Mouse (Mus musculus) monocyte, adult 2 months (primary cell): ENCODE results near the gene Pdia2.

Source experiments
- DNase-seq, 2 experiments: peaks; one replicate each; pipeline ENCODE4 v3.0.0; 2022; ENCODE audit warnings: low spot score in 2 of 2, low read depth in 1 of 2

The Pdia2 gene

GRCm38 (mm10) chr17:26198892-26199291 lies at the start of gene Pdia2:
Gene Pdia2, minus strand, starts transcription at chr17:26199087.
- no peak for DNase-seq

- peak; percentile 68 to 81 for DNase-seq
Measured at GRCm38 (mm10) chr17:26244101-26244841, 45.4 kb upstream of the Pdia2 start, which contains the start of gene Fam234a. Gene Fam234a, minus strand, starts transcription at chr17:26244242.

- peak; percentile 54 to 83 for DNase-seq
Measured at GRCm38 (mm10) chr17:26243471-26244100, 44.7 kb upstream of the Pdia2 start.

- DNase-seq = no peak
Measured at GRCm38 (mm10) chr17:26240990-26241389, 42.1 kb upstream of the Pdia2 start.

GRCm38 (mm10) chr17:26240120-26240790 lies 41.4 kb upstream of the Pdia2 start:
- no peak for DNase-seq

- DNase-seq = no peak
Measured at GRCm38 (mm10) chr17:26239551-26239950, 40.7 kb upstream of the Pdia2 start.

GRCm38 (mm10) chr17:26237667-26238066 lies 38.8 kb upstream of the Pdia2 start:
- DNase-seq = no peak

- no peak for DNase-seq
Measured at GRCm38 (mm10) chr17:26235077-26235815, 36.4 kb upstream of the Pdia2 start.

- no peak for DNase-seq
Measured at GRCm38 (mm10) chr17:26234386-26234785, 35.5 kb upstream of the Pdia2 start.

- DNase-seq = no peak
Measured at GRCm38 (mm10) chr17:26232863-26233262, 34.0 kb upstream of the Pdia2 start.

GRCm38 (mm10) chr17:26231156-26231555 lies 32.3 kb upstream of the Pdia2 start:
- no peak for DNase-seq

GRCm38 (mm10) chr17:26229776-26230175 lies 30.9 kb upstream of the Pdia2 start:
- DNase-seq = no peak

GRCm38 (mm10) chr17:26225150-26225549 lies 26.3 kb upstream of the Pdia2 start:
- no peak for DNase-seq

GRCm38 (mm10) chr17:26221508-26221907 lies 22.6 kb upstream of the Pdia2 start:
- DNase-seq = no peak

GRCm38 (mm10) chr17:26212681-26213080 lies 13.8 kb upstream of the Pdia2 start:
- no peak for DNase-seq

- DNase-seq = no peak
Measured at GRCm38 (mm10) chr17:26212241-26212640, 13.4 kb upstream of the Pdia2 start.

- no peak for DNase-seq
Measured at GRCm38 (mm10) chr17:26207686-26208085, 8.8 kb upstream of the Pdia2 start, which contains the start of gene Arhgdig. Gene Arhgdig, minus strand, starts transcription at chr17:26207786.

GRCm38 (mm10) chr17:26206392-26206791 lies 7.5 kb upstream of the Pdia2 start:
- no peak for DNase-seq

GRCm38 (mm10) chr17:26204766-26205165 lies 5.9 kb upstream of the Pdia2 start:
- DNase-seq = no peak

- peak in 1 of 2 experiments; percentile 31 for DNase-seq
Measured at GRCm38 (mm10) chr17:26203321-26203811, 4.5 kb upstream of the Pdia2 start.

- no peak for DNase-seq
Measured at GRCm38 (mm10) chr17:26202737-26203136, 3.9 kb upstream of the Pdia2 start, which contains the start of gene Rgs11. Gene Rgs11, plus strand, starts transcription at chr17:26202951.
